Mouse (Mus musculus): ENCODE measurements around the gene Psme2b. TPM values are rescaled to one million over a fixed set of nuclear protein-coding genes. Genes with fewer than 3 reads are reported as not detected.
"Not testable (repeated sequence)": the region's sequence is repeated elsewhere in the genome, so short reads cannot be mapped to it uniquely, and the experiment has no call there.

Gene Psme2b
- total RNA-seq, 2 experiments from 2014 or later, result 2.7 to 3.1 TPM

- DNase-seq (ENCODE audit: low spot score), result no peak
- intact Hi-C loops (cut with DNase I), result no loop called here
Observed at GRCm38 (mm10) chr11:48908459-48908858, 37.5 kb downstream of the Psme2b start.

GRCm38 (mm10) chr11:48902021-48902420, 44.0 kb downstream of the Psme2b start, which contains the start of gene Gm5431:
Gene Gm5431 (minus strand): TSS chr11:48902214.
- DNase-seq (ENCODE audit: low spot score), result no peak
- intact Hi-C loops (cut with DNase I), result no loop called here

GRCm38 (mm10) chr11:48901567-48901930, 44.4 kb downstream of the Psme2b start:
- DNase-seq (ENCODE audit: low spot score); intact Hi-C loops (cut with DNase I): not testable (repeated sequence)

GRCm38 (mm10) chr11:48900654-48901566, 45.1 kb downstream of the Psme2b start:
- DNase-seq (ENCODE audit: low spot score); intact Hi-C loops (cut with DNase I): not testable (repeated sequence)

GRCm38 (mm10) chr11:48898812-48899431, 47.1 kb downstream of the Psme2b start:
- no peak for DNase-seq (ENCODE audit: low spot score)
- intact Hi-C loops (cut with DNase I), result no loop called here

Other genes starting within 250 kb of the Psme2b start
- 100 to 1,000 TPM; 397 to 416 TPM for gene Rack1, start 145.9 kb downstream of the Psme2b start, total RNA-seq (2021)
- 10 to 100 TPM; 17.8 to 20.4 TPM for gene Trim41, start 128.8 kb downstream of the Psme2b start, total RNA-seq (2021)
- 10 to 100 TPM; 15.7 to 23.2 TPM for gene Trim7, start 120.0 kb downstream of the Psme2b start, total RNA-seq (2021)
- gene Gm12184, start 119.5 kb downstream of the Psme2b start, total RNA-seq (2021), result 1 to 10 TPM; 2.0 to 3.2 TPM
- gene Irgm1, start 74.5 kb downstream of the Psme2b start, total RNA-seq (2021), result 1 to 10 TPM; 8.8 to 8.9 TPM
- gene Gm5431, start 44.0 kb downstream of the Psme2b start, total RNA-seq (2021), result 1 to 10 TPM in 1 of 2 experiments, under 1 TPM in 1; 0.75 to 1.4 TPM
- gene Olfr56, start 32.7 kb upstream of the Psme2b start, total RNA-seq (2021), result not detected
- 1 to 10 TPM; 4.4 to 4.6 TPM for gene 9930111J21Rik1, start 33.2 kb upstream of the Psme2b start, total RNA-seq (2021)
- under 1 TPM; 0.31 to 0.61 TPM for gene Gm12185, start 46.0 kb upstream of the Psme2b start, total RNA-seq (2021)
- gene Tgtp1, start 48.0 kb upstream of the Psme2b start, total RNA-seq (2021), result 1 to 10 TPM; 1.9 to 2.0 TPM
- 1 to 10 TPM; 5.6 to 7.0 TPM for gene 9930111J21Rik2, start 105.1 kb upstream of the Psme2b start, total RNA-seq (2021)
- 1 to 10 TPM in 1 of 2 experiments, under 1 TPM in 1; 0.55 to 1.7 TPM for gene Tgtp2, start 118.0 kb upstream of the Psme2b start, total RNA-seq (2021)
- gene Ifi47, start 130.4 kb upstream of the Psme2b start, total RNA-seq (2021), result 1 to 10 TPM; 1.3 to 3.0 TPM
- 1 to 10 TPM; 1.3 to 1.7 TPM for gene Olfr1396, start 168.7 kb upstream of the Psme2b start, total RNA-seq (2021)
- not detected for gene Olfr1395, start 196.1 kb upstream of the Psme2b start, total RNA-seq (2021)
- not detected for gene Olfr1394, start 208.2 kb upstream of the Psme2b start, total RNA-seq (2021)
- gene Btnl9, start 241.0 kb upstream of the Psme2b start, total RNA-seq (2021), result 10 to 100 TPM; 25.0 to 35.0 TPM